Mouse (Mus musculus) gastrocnemius, postnatal 14 days (tissue): ENCODE data around the gene Drg1. TPM values are rescaled to one million over a fixed set of nuclear protein-coding genes. Genes with fewer than 3 reads are reported as not detected.
"Not testable (repeated sequence)": the region's sequence is repeated elsewhere in the genome, so short reads cannot be mapped to it uniquely, and the experiment has no call there.

ENCODE experiments used
- DNase-seq: peaks from one replicate; pipeline ENCODE4 v3.0.0; 2021; ENCODE audit warnings: mixed read lengths
- intact Hi-C: fragments of 180-260 bp; cut with DNase I; formaldehyde crosslinking; loops from one replicate; pipeline ENCODE4 v1.15.1; 2025; ENCODE audit warnings: low total_unique reads
- total RNA-seq, 2 experiments: library from RNA; stranded (reverse); gene quantifications; 2 replicates each; pipeline ENCODE4 v1.2.3; 2021

The Drg1 gene
- total RNA-seq, 2 experiments from 2014 or later, result 38.9 to 40.4 TPM

- intact Hi-C loops, result no loop called here
- DNase-seq, result no peak
Measured at GRCm38 (mm10) chr11:3242395-3242794, 23.8 kb downstream of the Drg1 start.

GRCm38 (mm10) chr11:3235277-3235676, 30.9 kb downstream of the Drg1 start:
- no peak for DNase-seq
- intact Hi-C loops, result no loop called here

- DNase-seq, result no peak
- intact Hi-C loops, result no loop called here
Measured at GRCm38 (mm10) chr11:3233704-3234103, 32.5 kb downstream of the Drg1 start.

GRCm38 (mm10) chr11:3232248-3232647, 34.0 kb downstream of the Drg1 start:
- intact Hi-C loops, result no loop called here
- no peak for DNase-seq

GRCm38 (mm10) chr11:3227113-3227512, 39.1 kb downstream of the Drg1 start:
- intact Hi-C loops, result no loop called here
- DNase-seq, result no peak

- intact Hi-C loops, result no loop called here
- no peak for DNase-seq
Measured at GRCm38 (mm10) chr11:3223105-3223504, 43.1 kb downstream of the Drg1 start.

- no peak for DNase-seq
- intact Hi-C loops, result no loop called here
Measured at GRCm38 (mm10) chr11:3212526-3212925, 53.7 kb downstream of the Drg1 start.

GRCm38 (mm10) chr11:3206783-3207182, 59.4 kb downstream of the Drg1 start:
- intact Hi-C loops, result no loop called here
- DNase-seq, result no peak

GRCm38 (mm10) chr11:3205207-3205606, 61.0 kb downstream of the Drg1 start:
- intact Hi-C loops, result no loop called here
- DNase-seq, result no peak

GRCm38 (mm10) chr11:3203771-3204170, 62.4 kb downstream of the Drg1 start:
- intact Hi-C loops, result no loop called here
- no peak for DNase-seq

GRCm38 (mm10) chr11:3202781-3203441, 63.3 kb downstream of the Drg1 start:
- DNase-seq, result no peak
- intact Hi-C loops, result no loop called here

- peak; percentile 89 for DNase-seq
- intact Hi-C loops, result no loop called here
Measured at GRCm38 (mm10) chr11:3202231-3202701, 63.9 kb downstream of the Drg1 start, which contains the start of gene Eif4enif1. Eif4enif1 (plus strand) TSS chr11:3202392.

- intact Hi-C loops, result no loop called here
- peak; percentile 24 for DNase-seq
Measured at GRCm38 (mm10) chr11:3201326-3202230, 64.6 kb downstream of the Drg1 start.

- intact Hi-C loops, DNase-seq: not testable (repeated sequence)
Measured at GRCm38 (mm10) chr11:3200636-3201035, 65.6 kb downstream of the Drg1 start.

- intact Hi-C loops, result no loop called here
- DNase-seq, result no peak
Measured at GRCm38 (mm10) chr11:3193363-3193762, 72.9 kb downstream of the Drg1 start, which contains the start of gene Sfi1. Sfi1 (minus strand) TSS chr11:3193463.

- not testable (repeated sequence) for DNase-seq
Measured at GRCm38 (mm10) chr11:3182707-3183106, 83.5 kb downstream of the Drg1 start.

GRCm38 (mm10) chr11:3181971-3182370, 84.2 kb downstream of the Drg1 start:
- DNase-seq, result not testable (repeated sequence)

More at GRCm38 (mm10) chr11:3182707-3183106, 83.5 kb downstream of the Drg1 start:
- intact Hi-C loops, result not testable (repeated sequence)

GRCm38 (mm10) chr11:3181250-3181649, 85.0 kb downstream of the Drg1 start:
- DNase-seq, result peak; percentile 76
- intact Hi-C loops, result not testable (repeated sequence)

More at GRCm38 (mm10) chr11:3181971-3182370, 84.2 kb downstream of the Drg1 start:
- intact Hi-C loops, result not testable (repeated sequence)

GRCm38 (mm10) chr11:3180510-3181160, 85.6 kb downstream of the Drg1 start:
- intact Hi-C loops, DNase-seq: not testable (repeated sequence)

- peak; percentile 27 for DNase-seq
- intact Hi-C loops, result not testable (repeated sequence)
Measured at GRCm38 (mm10) chr11:3179726-3180092, 86.5 kb downstream of the Drg1 start.
